21 mouse cellular contexts compared by ENCODE assay signal in genomic region chr12:70093266-70093893, GRCm38 (mm10). TPM values are rescaled to one million over a fixed set of nuclear protein-coding genes. Genes with fewer than 3 reads are reported as not detected.
DNase-seq lines count a peak whose midpoint lies in the region; ATAC-seq lines count a peak whose summit lies in the region.
"Had no signal": no experiment of that assay in that cellular context is flagged by ENCODE, and none has a peak within 500 bp of the region (broad histone marks: within the 10 kb centered on the region; RNA-seq: fewer than 3 reads in every experiment).

No protein-coding gene starts in this region.

- DNase-seq in kidney, postnatal 4 days: no peak
- DNase-seq in kidney, adult 11 months: no peak
- DNase-seq: adrenal gland, adult 2 months; adrenal gland, postnatal 10 days; adrenal gland, postnatal 25 days; cerebellum, adult 11 months; cerebellum, adult 18-20 months; cerebellum, adult 8-10 months; cerebellum, adult 9-11 months; cerebellum, postnatal 14 days; cerebellum, postnatal 36 days; embryo, embryonic 11 days had no signal

- ATAC-seq in kidney, embryonic 14.5 days (ENCODE audit: low FRiP score, low TSS enrichment): peak; percentile 81
- ATAC-seq in kidney, embryonic 16.5 days (ENCODE audit: low FRiP score, low TSS enrichment): peak; percentile 66
- ATAC-seq: forebrain, embryonic 14.5 days; forebrain, embryonic 16.5 days had no signal

- no peak overlapping the region for H3K9ac ChIP-seq in kidney, embryonic 14.5 days (ENCODE audit: low read depth, low read length)
- no peak overlapping the region for H3K9ac ChIP-seq in kidney, embryonic 16.5 days (replicated peaks; ENCODE audit: low read length)
- H3K9ac ChIP-seq: embryonic facial prominence, embryonic 13.5 days; embryonic facial prominence, embryonic 15.5 days; forebrain, embryonic 12.5 days had no signal

- H3K27ac ChIP-seq in kidney, embryonic 14.5 days (ENCODE audit: low read depth, low read length): no peak overlapping the region
- H3K27ac ChIP-seq in kidney, embryonic 16.5 days (ENCODE audit: low read length): no peak overlapping the region
- H3K27ac ChIP-seq: embryonic facial prominence, embryonic 13.5 days; embryonic facial prominence, embryonic 15.5 days; forebrain, embryonic 10.5 days; forebrain, embryonic 12.5 days had no signal

- no peaks in the 10 kb centered on the region for H3K27me3 ChIP-seq in kidney, embryonic 14.5 days (ENCODE audit: control insufficient read depth, insufficient read depth, low read length)
- H3K27me3 ChIP-seq in kidney, embryonic 16.5 days (ENCODE audit: insufficient read depth, low read length): no peaks in the 10 kb centered on the region
- H3K27me3 ChIP-seq: embryonic facial prominence, embryonic 13.5 days; embryonic facial prominence, embryonic 15.5 days; forebrain, embryonic 12.5 days had no signal

- H3K4me1 ChIP-seq in kidney, embryonic 14.5 days (ENCODE audit: control insufficient read depth, insufficient read depth, low read length): peaks cover 10% of the 10 kb centered on the region; the same call in 1 of the 2 replicates
- H3K4me1 ChIP-seq in kidney, embryonic 16.5 days (ENCODE audit: insufficient read depth, low read length): peaks cover 17% of the 10 kb centered on the region; the same call in 1 of the 2 replicates
- H3K4me1 ChIP-seq: embryonic facial prominence, embryonic 15.5 days had no signal

- no peaks in the 10 kb centered on the region for H3K9me3 ChIP-seq in kidney, embryonic 14.5 days (ENCODE audit: control insufficient read depth, low read length)
- no peaks in the 10 kb centered on the region for H3K9me3 ChIP-seq in kidney, embryonic 16.5 days (ENCODE audit: low read length)
- H3K9me3 ChIP-seq: embryonic facial prominence, embryonic 13.5 days; embryonic facial prominence, embryonic 15.5 days; forebrain, embryonic 12.5 days had no signal

- H3K4me3 ChIP-seq in kidney, embryonic 14.5 days (ENCODE audit: low read length): no peak overlapping the region
- no peak overlapping the region for H3K4me3 ChIP-seq in kidney, embryonic 16.5 days (ENCODE audit: low read length)
- H3K4me3 ChIP-seq: embryonic facial prominence, embryonic 13.5 days; embryonic facial prominence, embryonic 15.5 days; erythroblast, embryonic 14.5 days; forebrain, embryonic 10.5 days; forebrain, embryonic 12.5 days had no signal

- no peak overlapping the region for H3K4me2 ChIP-seq in kidney, embryonic 14.5 days (replicated peaks; ENCODE audit: low read depth, low read length)
- no peak overlapping the region for H3K4me2 ChIP-seq in kidney, embryonic 16.5 days (replicated peaks; ENCODE audit: low read depth, low read length)
- H3K4me2 ChIP-seq: embryonic facial prominence, embryonic 13.5 days; embryonic facial prominence, embryonic 15.5 days; forebrain, embryonic 12.5 days had no signal

- H3K36me3 ChIP-seq in kidney, embryonic 14.5 days (ENCODE audit: control insufficient read depth, insufficient read depth, low read length): no peaks in the 10 kb centered on the region; the same call in 1 of the 2 replicates
- H3K36me3 ChIP-seq in kidney, embryonic 16.5 days (ENCODE audit: insufficient read depth, low read length): 0 out of 2 replicates have a peak, but pooled peaks cover 5% of the 10 kb centered on the region
- H3K36me3 ChIP-seq: embryonic facial prominence, embryonic 15.5 days; forebrain, embryonic 10.5 days had no signal

- 28% methylated on average over 6 of the region's 6 CpGs for WGBS in kidney, embryonic 14.5 days
- 38% methylated on average over 6 of the region's 6 CpGs for WGBS in kidney, embryonic 16.5 days

RNA-seq across cellular contexts. Expression of gene Nin, which starts 20.1 kb away (rescaled TPM):
- polyA plus RNA-seq in kidney, embryonic 14.5 days (2014; fragmentation: Nextera tagmentation; extraction: Ambion mirVana): 10.8 and 20.3 TPM in 2 replicates
- 12.0 and 13.4 TPM in 2 replicates for polyA plus RNA-seq in kidney, embryonic 16.5 days (2015; fragmentation: Nextera tagmentation; extraction: Ambion mirVana)
